Mouse (Mus musculus) hindbrain, embryonic 14.5 days (tissue): ENCODE results near the gene Rph3al. TPM values are rescaled to one million over a fixed set of nuclear protein-coding genes. Genes with fewer than 3 reads are reported as not detected.

Source experiments
- ATAC-seq: fragments of 200-750 bp; cut with Nextera tagmentation; 2 replicates; pipeline ENCODE4 v1.8.0; 2017; ENCODE audit warnings: moderate number of reproducible peaks, mild to moderate bottlenecking, moderate TSS enrichment, moderate library complexity; ENCODE audit not compliant: low FRiP score
- DNase-seq: peaks from one replicate; pipeline ENCODE4 v3.0.0-alpha.2; 2015; ENCODE audit warnings: low spot score
- H3K27ac ChIP-seq: fragments of 300-500 bp; sonication (generic); 2 replicates; pipeline ENCODE4 v1.5.1; 2014; ENCODE audit warnings: mild to moderate bottlenecking, moderate library complexity
- H3K27me3 ChIP-seq: fragments of 300-500 bp; sonication (generic); 2 replicates; pipeline ENCODE4 v1.6.1; 2014; ENCODE audit warnings: mild to moderate bottlenecking, low read length, mixed read lengths; ENCODE audit not compliant: control insufficient read depth, insufficient read depth
- H3K36me3 ChIP-seq: fragments of 300-500 bp; sonication (generic); replicated peaks from 2 replicates; pipeline ENCODE4 v1.6.1; 2014; ENCODE audit not compliant: control insufficient read depth, insufficient read depth
- H3K4me1 ChIP-seq: fragments of 300-500 bp; sonication (generic); replicated peaks from 2 replicates; pipeline ENCODE4 v1.6.1; 2014; ENCODE audit warnings: antibody characterized with exemption, low read length, mixed read lengths; ENCODE audit not compliant: control insufficient read depth, insufficient read depth
- H3K4me2 ChIP-seq: fragments of 300-500 bp; sonication (generic); replicated peaks from 2 replicates; pipeline ENCODE4 v1.6.1; 2014; ENCODE audit warnings: mild to moderate bottlenecking, moderate library complexity
- H3K4me3 ChIP-seq: fragments of 300-500 bp; sonication (generic); replicated peaks from 2 replicates; pipeline ENCODE4 v1.5.1; 2014; ENCODE audit warnings: mild to moderate bottlenecking, low read length
- H3K9ac ChIP-seq: fragments of 300-500 bp; sonication (generic); 2 replicates; pipeline ENCODE4 v1.6.1; 2014
- H3K9me3 ChIP-seq: fragments of 300-500 bp; sonication (generic); 2 replicates; pipeline ENCODE4 v1.6.1; 2016; ENCODE audit warnings: low read length; ENCODE audit not compliant: control insufficient read depth
- WGBS: fragments of 180-500 bp; shearing (Covaris S2); extraction: QIAGEN DNeasy Blood & Tissue Kit; methylation state at CpG from one replicate; pipeline ENCODE4 v1.1.7; 2014; 5-methylcytosine and 5-hydroxymethylcytosine counted together
- polyA plus RNA-seq: library from polyadenylated mRNA; unstranded; fragments of >200 nt; fragmentation: Nextera tagmentation; extraction: Ambion mirVana; gene quantifications from 2 replicates; pipeline ENCODE4 v1.2.1, GENCODE M21; 2014

The Rph3al gene
- polyA plus RNA-seq, 1 experiment from 2014 or later = 2.9 TPM

- DNase-seq (no peak), ATAC-seq (no peak)
- H3K4me3 ChIP-seq = no peak overlapping the region
- no peaks in the 10 kb centered on the region for H3K36me3 ChIP-seq
- no peak overlapping the region for H3K9ac ChIP-seq
- no peaks in the 10 kb centered on the region for H3K9me3 ChIP-seq
- H3K27ac ChIP-seq = no peak overlapping the region
- no peaks in the 10 kb centered on the region for H3K27me3 ChIP-seq
- H3K4me1 ChIP-seq = no peaks in the 10 kb centered on the region
- 95% methylated on average over 6 of the region's 6 CpGs for WGBS
- H3K4me2 ChIP-seq = no peak overlapping the region
Observed at GRCm38 (mm10) chr11:75919139-75919538, 19.1 kb downstream of the Rph3al start.

- Histone ChIP-seq H3K27ac (no peak overlapping the region), H3K36me3 (no peaks in the 10 kb centered on the region), H3K9ac (no peak overlapping the region), H3K4me3 (no peak overlapping the region), H3K4me1 (no peaks in the 10 kb centered on the region), H3K9me3 (no peaks in the 10 kb centered on the region), H3K4me2 (no peak overlapping the region), H3K27me3 (no peaks in the 10 kb centered on the region)
- 81% methylated on average over 3 of the region's 3 CpGs for WGBS
- no peak for ATAC-seq
- DNase-seq = no peak
Observed at GRCm38 (mm10) chr11:75917340-75917739, 20.9 kb downstream of the Rph3al start.

- Histone ChIP-seq H3K9ac (no peak overlapping the region), H3K4me2 (no peak overlapping the region), H3K27me3 (no peaks in the 10 kb centered on the region), H3K27ac (no peak overlapping the region), H3K36me3 (no peaks in the 10 kb centered on the region), H3K4me1 (no peaks in the 10 kb centered on the region), H3K4me3 (no peak overlapping the region), H3K9me3 (no peaks in the 10 kb centered on the region)
- DNase-seq (no peak), ATAC-seq (no peak)
- WGBS = 78% methylated on average over 3 of the region's 3 CpGs
Observed at GRCm38 (mm10) chr11:75913953-75914352, 24.3 kb downstream of the Rph3al start.

- H3K4me1 ChIP-seq = no peaks in the 10 kb centered on the region
- WGBS = 59% methylated on average over 10 of the region's 10 CpGs
- no peak for ATAC-seq
Observed at GRCm38 (mm10) chr11:75912944-75913657, 25.1 kb downstream of the Rph3al start.

GRCm38 (mm10) chr11:75911962-75912361, 26.3 kb downstream of the Rph3al start:
- ATAC-seq = no peak
- 95% methylated on average over 1 of the region's 1 CpGs for WGBS

More at GRCm38 (mm10) chr11:75912944-75913657, 25.1 kb downstream of the Rph3al start:
- peak; percentile 56 for DNase-seq
- Histone ChIP-seq H3K36me3 (no peaks in the 10 kb centered on the region), H3K4me3 (no peak overlapping the region), H3K27me3 (no peaks in the 10 kb centered on the region), H3K9ac (no peak overlapping the region), H3K9me3 (no peaks in the 10 kb centered on the region), H3K27ac (no peak overlapping the region), H3K4me2 (no peak overlapping the region)

GRCm38 (mm10) chr11:75909702-75910429, 28.4 kb downstream of the Rph3al start:
- 78% methylated on average over 9 of the region's 9 CpGs for WGBS
- H3K4me1 ChIP-seq = 0 out of 2 replicates have a peak, but pooled peaks cover under 1% of the 10 kb centered on the region
- no peak overlapping the region for H3K9ac ChIP-seq
- H3K4me2 ChIP-seq = no peak overlapping the region
- no peaks in the 10 kb centered on the region for H3K27me3 ChIP-seq
- DNase-seq (no peak), ATAC-seq (no peak)
- H3K36me3 ChIP-seq = no peaks in the 10 kb centered on the region
- no peak overlapping the region for H3K27ac ChIP-seq
- H3K4me3 ChIP-seq = no peak overlapping the region
- no peaks in the 10 kb centered on the region for H3K9me3 ChIP-seq

More at GRCm38 (mm10) chr11:75911962-75912361, 26.3 kb downstream of the Rph3al start:
- no peaks in the 10 kb centered on the region for H3K27me3 ChIP-seq
- H3K9ac ChIP-seq = no peak overlapping the region
- no peaks in the 10 kb centered on the region for H3K36me3 ChIP-seq
- no peak overlapping the region for H3K27ac ChIP-seq
- H3K4me1 ChIP-seq = no peaks in the 10 kb centered on the region
- H3K4me2 ChIP-seq = no peak overlapping the region
- no peak overlapping the region for H3K4me3 ChIP-seq
- no peak for DNase-seq
- H3K9me3 ChIP-seq = no peaks in the 10 kb centered on the region

- Histone ChIP-seq H3K4me2 (no peak overlapping the region), H3K36me3 (no peaks in the 10 kb centered on the region), H3K27me3 (no peaks in the 10 kb centered on the region), H3K9ac (no peak overlapping the region), H3K4me1 (peaks cover 7% of the 10 kb centered on the region), H3K27ac (no peak overlapping the region), H3K9me3 (no peaks in the 10 kb centered on the region), H3K4me3 (no peak overlapping the region)
- DNase-seq = no peak
- 67% methylated on average over 4 of the region's 4 CpGs for WGBS
- ATAC-seq = no peak
Observed at GRCm38 (mm10) chr11:75907406-75907805, 30.8 kb downstream of the Rph3al start.

GRCm38 (mm10) chr11:75906556-75906955, 31.7 kb downstream of the Rph3al start:
- WGBS = 51% methylated on average over 12 of the region's 12 CpGs
- ATAC-seq (no peak), DNase-seq (no peak)
- Histone ChIP-seq H3K27ac (no peak overlapping the region), H3K27me3 (no peaks in the 10 kb centered on the region), H3K4me3 (no peak overlapping the region), H3K9me3 (no peaks in the 10 kb centered on the region), H3K4me2 (no peak overlapping the region), H3K9ac (no peak overlapping the region), H3K36me3 (no peaks in the 10 kb centered on the region), H3K4me1 (peaks cover 7% of the 10 kb centered on the region)

- Histone ChIP-seq H3K27ac (no peak overlapping the region), H3K27me3 (no peaks in the 10 kb centered on the region), H3K9ac (no peak overlapping the region), H3K4me2 (no peak overlapping the region), H3K36me3 (no peaks in the 10 kb centered on the region), H3K4me1 (peaks cover 14% of the 10 kb centered on the region), H3K4me3 (no peak overlapping the region), H3K9me3 (no peaks in the 10 kb centered on the region)
- WGBS = 68% methylated on average over 6 of the region's 6 CpGs
- DNase-seq (no peak), ATAC-seq (no peak)
Observed at GRCm38 (mm10) chr11:75904982-75905381, 33.2 kb downstream of the Rph3al start.
